Mouse (Mus musculus): ENCODE measurements around the gene Casq2. TPM values are rescaled to one million over a fixed set of nuclear protein-coding genes. Genes with fewer than 3 reads are reported as not detected.
A peak's percentile ranks its signal among the peaks of the same experiment; 100 is the strongest.

Gene Casq2
- polyA plus RNA-seq, 2 experiments, result 59.5 to 91.2 TPM

- H3K9me3 ChIP-seq (ENCODE audit: control insufficient read depth, low read length), result no peaks in the 10 kb centered on the region
Observed at GRCm38 (mm10) chr3:102095412-102095811, 9.2 kb downstream of the Casq2 start.

GRCm38 (mm10) chr3:102096366-102096765 is 10.2 kb downstream of the Casq2 start:
- no peaks in the 10 kb centered on the region for H3K4me1 ChIP-seq (ENCODE audit: control insufficient read depth, insufficient read depth, low read length)
- H3K27ac ChIP-seq (replicated peaks; ENCODE audit: low read depth, low read length), result no peak overlapping the region
- 89% methylated on average over 8 of the region's 8 CpGs for WGBS
- no peak overlapping the region for H3K4me2 ChIP-seq (replicated peaks; ENCODE audit: low read depth, low read length, severe bottlenecking)
- H3K4me3 ChIP-seq (replicated peaks; ENCODE audit: low read length), result no peak overlapping the region
- H3K9me3 ChIP-seq (ENCODE audit: control insufficient read depth, low read length), result no peaks in the 10 kb centered on the region
- H3K9ac ChIP-seq (ENCODE audit: low read depth, low read length, severe bottlenecking), result no peak overlapping the region
- H3K27me3 ChIP-seq (ENCODE audit: control insufficient read depth, insufficient read depth, low read length), result no peaks in the 10 kb centered on the region
- H3K36me3 ChIP-seq (ENCODE audit: control insufficient read depth, insufficient read depth, low read length), result no peaks in the 10 kb centered on the region
- no peak for DNase-seq (ENCODE audit: low spot score)
- no peak for TF ChIP-seq POLR2A (IDR thresholded peaks at IDR 0.05; ENCODE audit: borderline replicate concordance, extremely low read depth, insufficient read depth, insufficient read length)
- no peak for ATAC-seq (ENCODE audit: low FRiP score, low read depth)

More at GRCm38 (mm10) chr3:102095412-102095811, 9.2 kb downstream of the Casq2 start:
- Histone ChIP-seq H3K36me3 (ENCODE audit: control insufficient read depth, insufficient read depth, low read length) (no peaks in the 10 kb centered on the region), H3K4me3 (replicated peaks; ENCODE audit: low read length) (no peak overlapping the region), H3K27ac (replicated peaks; ENCODE audit: low read depth, low read length) (no peak overlapping the region), H3K9ac (ENCODE audit: low read depth, low read length, severe bottlenecking) (no peak overlapping the region), H3K4me1 (ENCODE audit: control insufficient read depth, insufficient read depth, low read length) (no peaks in the 10 kb centered on the region), H3K27me3 (ENCODE audit: control insufficient read depth, insufficient read depth, low read length) (no peaks in the 10 kb centered on the region), H3K4me2 (replicated peaks; ENCODE audit: low read depth, low read length, severe bottlenecking) (no peak overlapping the region)
- WGBS, result 72% methylated on average over 5 of the region's 5 CpGs
- DNase-seq (ENCODE audit: low spot score) (peak; percentile 42), ATAC-seq (ENCODE audit: low FRiP score, low read depth) (no peak)
- no peak for TF ChIP-seq POLR2A (IDR thresholded peaks at IDR 0.05; ENCODE audit: borderline replicate concordance, extremely low read depth, insufficient read depth, insufficient read length)

GRCm38 (mm10) chr3:102096976-102097375 is 10.8 kb downstream of the Casq2 start:
- H3K27me3 ChIP-seq (ENCODE audit: control insufficient read depth, insufficient read depth, low read length), result no peaks in the 10 kb centered on the region
- no peak for TF ChIP-seq POLR2A (IDR thresholded peaks at IDR 0.05; ENCODE audit: borderline replicate concordance, extremely low read depth, insufficient read depth, insufficient read length)
- ATAC-seq (ENCODE audit: low FRiP score, low read depth), result no peak
- no peak overlapping the region for H3K4me3 ChIP-seq (replicated peaks; ENCODE audit: low read length)
- no peak overlapping the region for H3K9ac ChIP-seq (ENCODE audit: low read depth, low read length, severe bottlenecking)
- no peak for DNase-seq (ENCODE audit: low spot score)
- no peaks in the 10 kb centered on the region for H3K36me3 ChIP-seq (ENCODE audit: control insufficient read depth, insufficient read depth, low read length)
- H3K4me1 ChIP-seq (ENCODE audit: control insufficient read depth, insufficient read depth, low read length), result no peaks in the 10 kb centered on the region
- H3K27ac ChIP-seq (replicated peaks; ENCODE audit: low read depth, low read length), result no peak overlapping the region
- H3K9me3 ChIP-seq (ENCODE audit: control insufficient read depth, low read length), result no peaks in the 10 kb centered on the region
- H3K4me2 ChIP-seq (replicated peaks; ENCODE audit: low read depth, low read length, severe bottlenecking), result no peak overlapping the region
- 85% methylated on average over 2 of the region's 2 CpGs for WGBS

- no peak overlapping the region for H3K9ac ChIP-seq (ENCODE audit: low read depth, low read length, severe bottlenecking)
- H3K4me3 ChIP-seq (replicated peaks; ENCODE audit: low read length), result no peak overlapping the region
- H3K4me2 ChIP-seq (replicated peaks; ENCODE audit: low read depth, low read length, severe bottlenecking), result no peak overlapping the region
- H3K9me3 ChIP-seq (ENCODE audit: control insufficient read depth, low read length), result no peaks in the 10 kb centered on the region
- WGBS, result 9% methylated on average over 8 of the region's 10 CpGs
- DNase-seq (ENCODE audit: low spot score) (no peak), ATAC-seq (ENCODE audit: low FRiP score, low read depth) (peak; percentile 62; the same call in 1 of the 2 replicates)
- H3K4me1 ChIP-seq (ENCODE audit: control insufficient read depth, insufficient read depth, low read length), result no peaks in the 10 kb centered on the region
- no peaks in the 10 kb centered on the region for H3K36me3 ChIP-seq (ENCODE audit: control insufficient read depth, insufficient read depth, low read length)
- no peak overlapping the region for H3K27ac ChIP-seq (replicated peaks; ENCODE audit: low read depth, low read length)
- TF ChIP-seq POLR2A (IDR thresholded peaks at IDR 0.05; ENCODE audit: borderline replicate concordance, extremely low read depth, insufficient read depth, insufficient read length), result no peak
- no peaks in the 10 kb centered on the region for H3K27me3 ChIP-seq (ENCODE audit: control insufficient read depth, insufficient read depth, low read length)
Observed at GRCm38 (mm10) chr3:102099242-102099641, 13.0 kb downstream of the Casq2 start.

GRCm38 (mm10) chr3:102099793-102100192 is 13.6 kb downstream of the Casq2 start:
- no peaks in the 10 kb centered on the region for H3K9me3 ChIP-seq (ENCODE audit: control insufficient read depth, low read length)
- WGBS, result 79% methylated on average over 3 of the region's 3 CpGs

GRCm38 (mm10) chr3:102101445-102101844 is 15.2 kb downstream of the Casq2 start:
- no peak for TF ChIP-seq POLR2A (IDR thresholded peaks at IDR 0.05; ENCODE audit: borderline replicate concordance, extremely low read depth, insufficient read depth, insufficient read length)
- no peak overlapping the region for H3K4me3 ChIP-seq (replicated peaks; ENCODE audit: low read length)
- H3K4me1 ChIP-seq (ENCODE audit: control insufficient read depth, insufficient read depth, low read length), result no peaks in the 10 kb centered on the region
- H3K9ac ChIP-seq (ENCODE audit: low read depth, low read length, severe bottlenecking), result no peak overlapping the region
- WGBS, result 83% methylated on average over 4 of the region's 4 CpGs
- no peak for ATAC-seq (ENCODE audit: low FRiP score, low read depth)
- H3K27me3 ChIP-seq (ENCODE audit: control insufficient read depth, insufficient read depth, low read length), result no peaks in the 10 kb centered on the region
- H3K27ac ChIP-seq (replicated peaks; ENCODE audit: low read depth, low read length), result no peak overlapping the region
- no peak for DNase-seq (ENCODE audit: low spot score)
- no peaks in the 10 kb centered on the region for H3K36me3 ChIP-seq (ENCODE audit: control insufficient read depth, insufficient read depth, low read length)
- no peaks in the 10 kb centered on the region for H3K9me3 ChIP-seq (ENCODE audit: control insufficient read depth, low read length)
- H3K4me2 ChIP-seq (replicated peaks; ENCODE audit: low read depth, low read length, severe bottlenecking), result no peak overlapping the region

More at GRCm38 (mm10) chr3:102099793-102100192, 13.6 kb downstream of the Casq2 start:
- H3K4me2 ChIP-seq (replicated peaks; ENCODE audit: low read depth, low read length, severe bottlenecking), result no peak overlapping the region
- H3K36me3 ChIP-seq (ENCODE audit: control insufficient read depth, insufficient read depth, low read length), result no peaks in the 10 kb centered on the region
- H3K27ac ChIP-seq (replicated peaks; ENCODE audit: low read depth, low read length), result no peak overlapping the region
- no peak for TF ChIP-seq POLR2A (IDR thresholded peaks at IDR 0.05; ENCODE audit: borderline replicate concordance, extremely low read depth, insufficient read depth, insufficient read length)
- ATAC-seq (ENCODE audit: low FRiP score, low read depth) (no peak), DNase-seq (ENCODE audit: low spot score) (no peak)
- no peaks in the 10 kb centered on the region for H3K4me1 ChIP-seq (ENCODE audit: control insufficient read depth, insufficient read depth, low read length)
- no peaks in the 10 kb centered on the region for H3K27me3 ChIP-seq (ENCODE audit: control insufficient read depth, insufficient read depth, low read length)
- no peak overlapping the region for H3K9ac ChIP-seq (ENCODE audit: low read depth, low read length, severe bottlenecking)
- H3K4me3 ChIP-seq (replicated peaks; ENCODE audit: low read length), result no peak overlapping the region
